Mouse (Mus musculus) neural tube, embryonic 15.5 days (tissue): ENCODE data around the gene Adig. TPM values are rescaled to one million over a fixed set of nuclear protein-coding genes. Genes with fewer than 3 reads are reported as not detected.

Experiments used
- ATAC-seq: fragments of 200-750 bp; cut with Nextera tagmentation; 2 replicates; pipeline ENCODE4 v1.8.0; 2017; ENCODE audit warnings: mild to moderate bottlenecking, moderate TSS enrichment, moderate library complexity; ENCODE audit not compliant: low FRiP score
- H3K27ac ChIP-seq: fragments of 300-500 bp; sonication (generic); replicated peaks from 2 replicates; pipeline ENCODE4 v1.5.1; 2015; ENCODE audit warnings: mild to moderate bottlenecking, inconsistent platforms
- H3K27me3 ChIP-seq: fragments of 300-500 bp; sonication (generic); replicated peaks from 2 replicates; pipeline ENCODE4 v1.6.1; 2015; ENCODE audit warnings: inconsistent platforms
- H3K36me3 ChIP-seq: fragments of 300-500 bp; sonication (generic); 2 replicates; pipeline ENCODE4 v1.6.1; 2015; ENCODE audit warnings: inconsistent platforms
- H3K4me1 ChIP-seq: fragments of 300-500 bp; sonication (generic); 2 replicates; pipeline ENCODE4 v1.6.1; 2015; ENCODE audit warnings: inconsistent platforms
- H3K4me2 ChIP-seq: fragments of 300-500 bp; sonication (generic); 2 replicates; pipeline ENCODE4 v1.6.1; 2015; ENCODE audit warnings: inconsistent platforms, mild to moderate bottlenecking, moderate library complexity
- H3K4me3 ChIP-seq: fragments of 300-500 bp; sonication (generic); replicated peaks from 2 replicates; pipeline ENCODE4 v1.5.1; 2015; ENCODE audit warnings: mild to moderate bottlenecking, inconsistent platforms
- H3K9ac ChIP-seq: fragments of 300-500 bp; sonication (generic); replicated peaks from 2 replicates; pipeline ENCODE4 v1.6.1; 2015; ENCODE audit warnings: mild to moderate bottlenecking, inconsistent platforms
- H3K9me3 ChIP-seq: fragments of 300-500 bp; sonication (generic); replicated peaks from 2 replicates; pipeline ENCODE4 v1.6.1; 2016; ENCODE audit warnings: inconsistent platforms
- whole genome bisulfite sequencing: fragments of 180-500 bp; shearing (Covaris S2); methylation state at CpG from one replicate; pipeline ENCODE4 v1.1.7; 2015; ENCODE audit warnings: mixed read lengths; 5-methylcytosine and 5-hydroxymethylcytosine counted together
- polyA plus RNA-seq: library from polyadenylated mRNA; unstranded; fragments of >200 nt; fragmentation: Nextera tagmentation; extraction: Ambion mirVana; gene quantifications from 2 replicates; pipeline ENCODE4 v1.2.1, GENCODE M21; 2015

The Adig gene
- polyA plus RNA-seq, 1 experiment from 2014 or later: not detected

- WGBS: 3% methylated on average over 17 of the region's 17 CpGs
- peaks cover 21% of the 10 kb centered on the region; the same call in 1 of the 2 replicates for H3K27me3 ChIP-seq
- no peaks in the 10 kb centered on the region for H3K36me3 ChIP-seq
- H3K27ac ChIP-seq: no peak overlapping the region
- H3K4me3 ChIP-seq: no peak overlapping the region
- H3K9ac ChIP-seq: 0 out of 2 replicates have a peak overlapping the region, but pooled peaks have one; percentile 34
- peaks cover 9% of the 10 kb centered on the region for H3K4me1 ChIP-seq
- peak overlapping the region; percentile 37 for H3K4me2 ChIP-seq
- peak; percentile 61; the same call in 1 of the 2 replicates for ATAC-seq
- no peaks in the 10 kb centered on the region for H3K9me3 ChIP-seq
These were observed 44.3 kb downstream of the Adig start for GRCm38 (mm10) chr2:158546751-158547150.

GRCm38 (mm10) chr2:158550067-158550466 lies 47.7 kb downstream of the Adig start:
- Histone ChIP-seq H3K4me2 (no peak overlapping the region), H3K36me3 (no peaks in the 10 kb centered on the region), H3K27ac (no peak overlapping the region), H3K27me3 (peaks cover 41% of the 10 kb centered on the region), H3K9ac (no peak overlapping the region), H3K4me3 (no peak overlapping the region), H3K4me1 (peaks cover 23% of the 10 kb centered on the region), H3K9me3 (no peaks in the 10 kb centered on the region)
- peak; percentile 45; the same call in 1 of the 2 replicates for ATAC-seq
- WGBS: 2% methylated on average over 3 of the region's 3 CpGs

- no peak overlapping the region for H3K27ac ChIP-seq
- ATAC-seq: no peak
- H3K27me3 ChIP-seq: peaks cover 46% of the 10 kb centered on the region
- 22% methylated on average over 10 of the region's 10 CpGs for whole genome bisulfite sequencing
- no peaks in the 10 kb centered on the region for H3K9me3 ChIP-seq
- no peak overlapping the region for H3K4me2 ChIP-seq
- no peaks in the 10 kb centered on the region for H3K36me3 ChIP-seq
- H3K9ac ChIP-seq: no peak overlapping the region
- peaks cover 31% of the 10 kb centered on the region for H3K4me1 ChIP-seq
- H3K4me3 ChIP-seq: no peak overlapping the region
These were observed 52.0 kb downstream of the Adig start for GRCm38 (mm10) chr2:158554366-158554765.

GRCm38 (mm10) chr2:158555252-158555651 lies 52.8 kb downstream of the Adig start:
- Histone ChIP-seq H3K36me3 (no peaks in the 10 kb centered on the region), H3K9me3 (no peaks in the 10 kb centered on the region), H3K27ac (no peak overlapping the region), H3K9ac (no peak overlapping the region), H3K4me1 (peaks cover 30% of the 10 kb centered on the region), H3K4me3 (no peak overlapping the region), H3K4me2 (peak overlapping the region; percentile 58), H3K27me3 (peaks cover 40% of the 10 kb centered on the region)
- ATAC-seq: no peak
- 5% methylated on average over 7 of the region's 7 CpGs for WGBS

GRCm38 (mm10) chr2:158555812-158556211 lies 53.4 kb downstream of the Adig start:
- Histone ChIP-seq H3K9me3 (no peaks in the 10 kb centered on the region), H3K4me1 (peaks cover 29% of the 10 kb centered on the region), H3K36me3 (no peaks in the 10 kb centered on the region), H3K27me3 (peaks cover 38% of the 10 kb centered on the region), H3K27ac (0 out of 2 replicates have a peak overlapping the region, but pooled peaks have one; percentile 23), H3K4me3 (peak overlapping the region; percentile 34), H3K4me2 (peak overlapping the region; percentile 58), H3K9ac (peak overlapping the region; percentile 30)
- ATAC-seq: peak; percentile 18
- 3% methylated on average over 8 of the region's 8 CpGs for WGBS

GRCm38 (mm10) chr2:158556225-158556624 lies 53.8 kb downstream of the Adig start:
- peak overlapping the region; percentile 58 for H3K4me2 ChIP-seq
- peaks cover 33% of the 10 kb centered on the region for H3K4me1 ChIP-seq
- 0 out of 2 replicates have a peak overlapping the region, but pooled peaks have one; percentile 23 for H3K27ac ChIP-seq
- peak overlapping the region; percentile 34 for H3K4me3 ChIP-seq
- 0% methylated on average over 20 of the region's 20 CpGs for WGBS
- peak; percentile 23 for ATAC-seq
- peak overlapping the region; percentile 30 for H3K9ac ChIP-seq
- peaks cover 34% of the 10 kb centered on the region for H3K27me3 ChIP-seq
- no peaks in the 10 kb centered on the region for H3K9me3 ChIP-seq
- H3K36me3 ChIP-seq: no peaks in the 10 kb centered on the region

GRCm38 (mm10) chr2:158556750-158557149 lies 54.3 kb downstream of the Adig start:
- H3K9ac ChIP-seq: no peak overlapping the region
- H3K4me2 ChIP-seq: no peak overlapping the region
- WGBS: 2% methylated on average over 5 of the region's 5 CpGs
- peaks cover 28% of the 10 kb centered on the region for H3K27me3 ChIP-seq
- H3K27ac ChIP-seq: no peak overlapping the region
- no peaks in the 10 kb centered on the region for H3K36me3 ChIP-seq
- H3K4me1 ChIP-seq: peaks cover 39% of the 10 kb centered on the region
- ATAC-seq: no peak
- no peaks in the 10 kb centered on the region for H3K9me3 ChIP-seq
- no peak overlapping the region for H3K4me3 ChIP-seq

Other genes with a start within 250 kb of the Adig start
- gene Bpi, start 244.5 kb upstream of the Adig start, polyA plus RNA-seq: not detected in 2 replicates
- 2.3 and 3.4 TPM in 2 replicates for gene Lbp, start 196.1 kb upstream of the Adig start, polyA plus RNA-seq
- gene Snhg11, start 127.0 kb upstream of the Adig start, polyA plus RNA-seq: 898 and 1,236 TPM in 2 replicates
- gene Ralgapb, start 92.8 kb upstream of the Adig start, polyA plus RNA-seq: 20.9 and 24.5 TPM in 2 replicates
- 0.75 and 1.2 TPM in 2 replicates for gene Arhgap40, start 10.2 kb downstream of the Adig start, polyA plus RNA-seq
- gene Slc32a1, start 108.2 kb downstream of the Adig start, polyA plus RNA-seq: 9.7 and 11.1 TPM in 2 replicates
- gene Actr5, start 122.3 kb downstream of the Adig start, polyA plus RNA-seq: 11.4 TPM in 2 replicates
- 25.3 and 26.6 TPM in 2 replicates for gene Ppp1r16b, start 162.8 kb downstream of the Adig start, polyA plus RNA-seq